Mouse (Mus musculus) forebrain, embryonic 11.5 days (tissue): ENCODE measurements around the gene Itpkb. TPM values are rescaled to one million over a fixed set of nuclear protein-coding genes. Genes with fewer than 3 reads are reported as not detected.

Source experiments
- ATAC-seq: fragments of 200-750 bp; cut with Nextera tagmentation; replicated peaks from 2 replicates; pipeline ENCODE4 v1.8.0; 2017; ENCODE audit warnings: moderate TSS enrichment; ENCODE audit not compliant: low FRiP score
- DNase-seq: peaks from one replicate; pipeline ENCODE4 v3.0.0-alpha.2; 2017; ENCODE audit warnings: low spot score
- H3K27ac ChIP-seq: fragments of 300-500 bp; sonication (generic); 2 replicates; pipeline ENCODE4 v1.5.1; 2014; ENCODE audit warnings: low read depth, low read length
- H3K27me3 ChIP-seq: fragments of 300-500 bp; sonication (generic); 2 replicates; pipeline ENCODE4 v1.6.1; 2014; ENCODE audit warnings: mild to moderate bottlenecking, low read length, mixed read lengths; ENCODE audit not compliant: control insufficient read depth, insufficient read depth
- H3K36me3 ChIP-seq: fragments of 300-500 bp; sonication (generic); 2 replicates; pipeline ENCODE4 v1.6.1; 2014; ENCODE audit warnings: mild to moderate bottlenecking, low read length, moderate library complexity, mixed read lengths; ENCODE audit not compliant: control insufficient read depth, insufficient read depth
- H3K4me1 ChIP-seq: fragments of 300-500 bp; sonication (generic); replicated peaks from 2 replicates; pipeline ENCODE4 v1.6.1; 2014; ENCODE audit warnings: low read length, mixed read lengths; ENCODE audit not compliant: control insufficient read depth, insufficient read depth
- H3K4me2 ChIP-seq: fragments of 300-500 bp; sonication (generic); 2 replicates; pipeline ENCODE4 v1.6.1; 2014; ENCODE audit warnings: low read depth, mild to moderate bottlenecking, low read length, moderate library complexity, mixed read lengths; ENCODE audit not compliant: severe bottlenecking
- H3K4me3 ChIP-seq: fragments of 300-500 bp; sonication (generic); 2 replicates; pipeline ENCODE4 v1.5.1; 2014; ENCODE audit warnings: low read depth, low read length
- H3K9ac ChIP-seq: fragments of 300-500 bp; sonication (generic); 2 replicates; pipeline ENCODE4 v1.6.1; 2014; ENCODE audit warnings: low read length
- H3K9me3 ChIP-seq: fragments of 300-500 bp; sonication (generic); 2 replicates; pipeline ENCODE4 v1.6.1; 2016; ENCODE audit warnings: low read length, mixed read lengths; ENCODE audit not compliant: control insufficient read depth
- WGBS: fragments of 180-500 bp; shearing (Covaris S2); extraction: QIAGEN DNeasy Blood & Tissue Kit; methylation state at CpG from one replicate; pipeline ENCODE4 v1.1.7; 2014; 5-methylcytosine and 5-hydroxymethylcytosine counted together
- polyA plus RNA-seq: library from polyadenylated mRNA; unstranded; fragments of >200 nt; fragmentation: Nextera tagmentation; extraction: Ambion mirVana; gene quantifications from 2 replicates; pipeline ENCODE4 v1.2.1, GENCODE M21; 2014

The Itpkb gene
- polyA plus RNA-seq, 1 experiment from 2014 or later: 3.2 TPM

GRCm38 (mm10) chr1:180343434-180344210 lies 13.3 kb downstream of the Itpkb start:
- Histone ChIP-seq H3K9ac (no peak overlapping the region), H3K27ac (no peak overlapping the region), H3K4me1 (no peaks in the 10 kb centered on the region), H3K27me3 (no peaks in the 10 kb centered on the region), H3K36me3 (no peaks in the 10 kb centered on the region), H3K9me3 (no peaks in the 10 kb centered on the region), H3K4me2 (no peak overlapping the region), H3K4me3 (no peak overlapping the region)
- DNase-seq: no peak
- no peak for ATAC-seq
- 39% methylated on average over 8 of the region's 8 CpGs for WGBS

GRCm38 (mm10) chr1:180345098-180345497 lies 14.8 kb downstream of the Itpkb start:
- DNase-seq (no peak), ATAC-seq (no peak)
- H3K4me1 ChIP-seq: no peaks in the 10 kb centered on the region
- H3K36me3 ChIP-seq: no peaks in the 10 kb centered on the region
- 91% methylated on average over 5 of the region's 5 CpGs for WGBS
- H3K27me3 ChIP-seq: no peaks in the 10 kb centered on the region
- H3K9me3 ChIP-seq: no peaks in the 10 kb centered on the region
- H3K27ac ChIP-seq: no peak overlapping the region
- no peak overlapping the region for H3K4me3 ChIP-seq
- no peak overlapping the region for H3K4me2 ChIP-seq
- no peak overlapping the region for H3K9ac ChIP-seq

DNA sequence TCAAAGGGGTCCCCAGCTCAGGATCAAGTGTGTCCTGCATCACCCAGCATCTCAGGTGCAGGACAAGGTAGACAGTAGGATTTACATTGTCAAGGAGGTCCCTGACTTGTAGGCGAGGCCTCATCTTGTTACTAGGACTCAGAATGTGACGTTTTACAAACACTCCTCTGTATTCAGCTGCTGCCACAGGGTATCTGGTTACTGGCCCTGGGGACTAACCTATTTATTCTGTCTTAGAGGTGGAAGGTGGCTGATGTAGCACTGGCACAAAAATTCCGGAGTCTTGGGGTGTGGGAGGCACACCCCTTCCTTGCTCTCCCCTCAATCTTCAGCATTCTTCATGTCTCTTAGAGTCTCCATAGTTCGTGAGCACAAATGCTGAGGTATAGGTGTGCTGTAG lies 16.8 kb downstream of the Itpkb start:
- 67% methylated on average over 4 of the region's 4 CpGs for WGBS
- DNase-seq (no peak), ATAC-seq (no peak)
- Histone ChIP-seq H3K4me1 (no peaks in the 10 kb centered on the region), H3K36me3 (no peaks in the 10 kb centered on the region), H3K9ac (no peak overlapping the region), H3K9me3 (no peaks in the 10 kb centered on the region), H3K4me3 (no peak overlapping the region), H3K4me2 (no peak overlapping the region), H3K27ac (no peak overlapping the region), H3K27me3 (no peaks in the 10 kb centered on the region)

DNA sequence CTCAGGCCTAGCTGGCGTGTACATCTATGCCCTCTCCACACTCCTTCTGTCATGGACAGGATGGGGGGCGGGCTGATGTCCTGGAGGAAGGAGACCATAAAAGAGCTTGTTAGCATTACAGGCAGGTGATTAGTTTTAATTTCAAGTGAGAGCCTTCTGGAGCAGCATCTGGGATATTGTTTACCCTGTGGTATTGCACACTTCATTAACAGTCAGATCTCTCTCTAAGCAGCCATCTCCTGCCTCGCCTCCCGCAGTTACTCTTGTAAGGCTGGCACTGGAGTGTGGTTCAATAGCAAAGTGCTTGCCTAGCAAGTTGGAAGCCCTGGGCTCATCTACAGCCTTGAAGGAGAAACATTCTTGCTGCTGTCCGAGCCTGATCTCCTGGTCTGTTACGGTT lies 17.6 kb downstream of the Itpkb start:
- H3K9ac ChIP-seq: no peak overlapping the region
- no peak overlapping the region for H3K4me3 ChIP-seq
- no peaks in the 10 kb centered on the region for H3K9me3 ChIP-seq
- no peaks in the 10 kb centered on the region for H3K4me1 ChIP-seq
- H3K27ac ChIP-seq: no peak overlapping the region
- WGBS: 83% methylated on average over 6 of the region's 6 CpGs
- DNase-seq (no peak), ATAC-seq (no peak)
- no peaks in the 10 kb centered on the region for H3K36me3 ChIP-seq
- H3K27me3 ChIP-seq: no peaks in the 10 kb centered on the region
- no peak overlapping the region for H3K4me2 ChIP-seq

GRCm38 (mm10) chr1:180349090-180349489 lies 18.8 kb downstream of the Itpkb start:
- H3K4me1 ChIP-seq: no peaks in the 10 kb centered on the region
- no peak overlapping the region for H3K4me2 ChIP-seq

GRCm38 (mm10) chr1:180352258-180352657 lies 22.0 kb downstream of the Itpkb start:
- Histone ChIP-seq H3K9ac (no peak overlapping the region), H3K27me3 (no peaks in the 10 kb centered on the region), H3K4me1 (no peaks in the 10 kb centered on the region), H3K9me3 (no peaks in the 10 kb centered on the region), H3K4me3 (no peak overlapping the region), H3K27ac (no peak overlapping the region), H3K36me3 (no peaks in the 10 kb centered on the region), H3K4me2 (no peak overlapping the region)
- WGBS: 73% methylated on average over 3 of the region's 3 CpGs
- DNase-seq: no peak
- no peak for ATAC-seq

More at GRCm38 (mm10) chr1:180349090-180349489, 18.8 kb downstream of the Itpkb start:
- ATAC-seq (no peak), DNase-seq (no peak)
- Histone ChIP-seq H3K9ac (no peak overlapping the region), H3K27me3 (no peaks in the 10 kb centered on the region), H3K9me3 (no peaks in the 10 kb centered on the region), H3K4me3 (no peak overlapping the region), H3K36me3 (no peaks in the 10 kb centered on the region), H3K27ac (no peak overlapping the region)

DNA sequence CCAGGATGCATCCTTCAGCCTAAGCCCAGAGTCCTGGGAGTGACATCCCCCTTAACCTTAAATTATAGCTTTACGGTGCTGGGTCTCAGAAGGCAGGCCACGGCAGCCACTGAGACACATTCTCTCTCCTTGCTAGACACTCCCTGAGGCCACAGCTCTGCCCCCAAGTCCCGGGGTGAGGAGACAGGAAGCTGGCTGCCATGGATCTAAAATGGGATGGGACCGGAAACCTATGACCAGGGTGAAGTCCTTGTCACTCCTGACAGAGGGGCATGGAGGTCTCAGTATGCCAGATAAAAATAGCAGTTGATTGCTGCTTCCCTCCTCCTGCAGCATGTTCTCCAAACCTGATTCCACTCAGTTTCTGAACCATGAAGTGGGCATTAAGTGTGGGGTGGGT lies 23.8 kb downstream of the Itpkb start:
- no peak for ATAC-seq
- no peaks in the 10 kb centered on the region for H3K36me3 ChIP-seq
- no peak overlapping the region for H3K4me3 ChIP-seq
- H3K27me3 ChIP-seq: no peaks in the 10 kb centered on the region
- 70% methylated on average over 4 of the region's 4 CpGs for WGBS
- no peaks in the 10 kb centered on the region for H3K4me1 ChIP-seq
- DNase-seq: no peak
- no peak overlapping the region for H3K27ac ChIP-seq
- no peak overlapping the region for H3K9ac ChIP-seq
- no peak overlapping the region for H3K4me2 ChIP-seq
- no peaks in the 10 kb centered on the region for H3K9me3 ChIP-seq

DNA sequence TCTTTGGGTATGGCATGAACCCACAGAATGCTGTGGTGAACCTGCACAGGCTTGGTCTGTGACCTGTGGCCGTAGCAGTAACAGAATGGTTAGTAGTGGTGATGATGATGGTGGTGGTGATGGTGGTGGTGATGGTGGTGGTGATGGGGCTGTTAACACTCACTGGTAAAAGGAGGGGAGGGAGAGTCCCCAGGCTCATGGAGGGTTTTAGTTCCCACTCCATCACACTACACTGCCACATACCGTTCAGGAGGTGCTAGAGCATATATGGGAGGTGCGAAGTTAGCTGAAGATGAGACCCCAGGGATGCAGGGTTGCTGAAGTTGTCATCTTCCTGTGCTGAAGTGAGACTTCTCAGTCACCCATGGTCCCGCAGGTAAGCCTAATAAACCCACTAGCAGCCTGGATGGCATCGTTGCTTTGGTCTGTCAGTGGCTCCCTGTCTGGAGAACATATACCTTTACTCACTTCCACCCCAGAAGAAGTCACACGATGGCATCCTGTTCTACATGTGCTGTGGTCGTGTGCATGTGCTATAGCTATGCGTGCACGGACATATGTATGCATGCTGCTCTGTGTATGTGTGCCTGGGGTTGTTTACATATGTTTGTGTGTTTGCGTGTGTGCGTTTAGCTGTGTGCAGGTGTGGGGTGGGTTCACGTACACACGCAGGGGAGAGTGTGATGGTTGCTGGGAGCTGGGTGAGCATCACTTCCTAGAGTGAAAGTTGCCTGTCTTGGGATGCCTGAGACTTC lies 24.9 kb downstream of the Itpkb start:
- no peaks in the 10 kb centered on the region for H3K4me1 ChIP-seq
- H3K27me3 ChIP-seq: no peaks in the 10 kb centered on the region
- 92% methylated on average over 13 of the region's 13 CpGs for WGBS
- DNase-seq: no peak
- no peak overlapping the region for H3K4me3 ChIP-seq
- ATAC-seq: no peak
- no peak overlapping the region for H3K27ac ChIP-seq
- no peaks in the 10 kb centered on the region for H3K9me3 ChIP-seq
- H3K9ac ChIP-seq: no peak overlapping the region
- no peaks in the 10 kb centered on the region for H3K36me3 ChIP-seq
- no peak overlapping the region for H3K4me2 ChIP-seq

DNA sequence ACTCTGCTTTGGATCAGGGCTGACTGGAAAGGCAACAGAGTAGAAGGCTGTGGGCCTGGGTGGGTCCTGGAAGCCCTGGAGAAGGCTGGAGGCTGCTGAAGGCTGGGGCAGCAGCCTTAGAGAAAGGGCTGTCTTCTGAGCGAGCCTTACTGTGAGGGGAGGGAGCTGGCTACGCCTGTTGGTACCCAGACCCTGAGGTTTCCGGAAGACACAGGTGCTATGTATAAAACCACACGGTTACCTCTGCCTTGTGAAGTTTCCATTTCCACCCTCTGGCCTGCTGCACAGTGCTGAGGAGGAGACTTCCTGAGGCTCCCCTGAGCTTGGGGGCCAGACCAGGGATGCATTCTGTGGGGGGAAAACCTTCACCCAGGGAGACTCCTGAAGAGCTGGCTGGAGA lies 25.9 kb downstream of the Itpkb start:
- H3K27me3 ChIP-seq: no peaks in the 10 kb centered on the region
- no peaks in the 10 kb centered on the region for H3K4me1 ChIP-seq
- WGBS: 75% methylated on average over 4 of the region's 4 CpGs
- no peak overlapping the region for H3K27ac ChIP-seq
- no peak overlapping the region for H3K4me3 ChIP-seq
- no peaks in the 10 kb centered on the region for H3K36me3 ChIP-seq
- ATAC-seq: no peak
- no peak overlapping the region for H3K9ac ChIP-seq
- DNase-seq: no peak
- no peaks in the 10 kb centered on the region for H3K9me3 ChIP-seq
- no peak overlapping the region for H3K4me2 ChIP-seq
